Mouse (Mus musculus) urinary bladder, postnatal 4 days (tissue): ENCODE results near the gene Gm21812.
"Not testable (repeated sequence)": the region's sequence is repeated elsewhere in the genome, so short reads cannot be mapped to it uniquely, and the experiment has no call there.

ENCODE experiments used
- DNase-seq, 2 experiments: peaks; one replicate each; pipeline ENCODE4 v3.0.0; 2021 to 2022; ENCODE audit warnings: low spot score in 2 of 2

Gene Gm21812

DNA sequence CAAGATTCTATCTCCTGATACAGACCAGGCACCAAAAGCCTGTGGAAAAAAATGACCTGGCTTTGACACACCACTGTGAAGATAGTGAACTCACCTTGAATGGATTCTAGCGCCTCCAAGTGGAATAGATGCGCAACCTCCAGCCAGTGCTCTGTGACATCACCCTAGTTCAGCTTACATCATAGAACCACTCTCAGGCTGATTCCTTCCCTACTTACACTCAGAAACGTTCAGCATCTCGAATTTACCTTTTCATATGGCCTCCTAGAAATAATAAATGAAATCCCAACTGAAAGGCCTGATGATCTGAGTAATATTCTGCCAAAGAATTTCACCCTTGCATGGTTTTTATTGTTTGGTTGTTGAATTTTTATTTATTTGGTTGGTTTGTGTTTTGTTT, at the start of gene Gm21812:
Gene Gm21812, minus strand, starts transcription at position 101 of the 400 bp plus-strand sequence.
- not testable (repeated sequence) for DNase-seq
